Mouse (Mus musculus) hindbrain, embryonic 16.5 days (tissue): ENCODE data around the gene Irf7. TPM values are rescaled to one million over a fixed set of nuclear protein-coding genes. Genes with fewer than 3 reads are reported as not detected.

ENCODE experiments used
- ATAC-seq: fragments of 200-750 bp; cut with Nextera tagmentation; 2 replicates; pipeline ENCODE4 v1.8.0; 2017; ENCODE audit warnings: moderate TSS enrichment, moderate library complexity
- H3K27ac ChIP-seq: fragments of 300-500 bp; sonication (generic); 2 replicates; pipeline ENCODE4 v1.5.1; 2014; ENCODE audit warnings: low read depth, mild to moderate bottlenecking, control low read depth, low read length, moderate library complexity
- H3K27me3 ChIP-seq: fragments of 300-500 bp; sonication (generic); replicated peaks from 2 replicates; pipeline ENCODE4 v1.6.1; 2014; ENCODE audit warnings: low read length; ENCODE audit not compliant: control insufficient read depth, insufficient read depth
- H3K36me3 ChIP-seq: fragments of 300-500 bp; sonication (generic); 2 replicates; pipeline ENCODE4 v1.6.1; 2014; ENCODE audit warnings: mild to moderate bottlenecking, low read length, moderate library complexity, mixed read lengths; ENCODE audit not compliant: control insufficient read depth, insufficient read depth
- H3K4me1 ChIP-seq: fragments of 300-500 bp; sonication (generic); 2 replicates; pipeline ENCODE4 v1.6.1; 2014; ENCODE audit warnings: low read depth, low read length; ENCODE audit not compliant: control insufficient read depth, insufficient read depth
- H3K4me2 ChIP-seq: fragments of 300-500 bp; sonication (generic); 2 replicates; pipeline ENCODE4 v1.6.1; 2014; ENCODE audit warnings: mild to moderate bottlenecking, low read length, control low read depth, moderate library complexity
- H3K4me3 ChIP-seq: fragments of 300-500 bp; sonication (generic); 2 replicates; pipeline ENCODE4 v1.5.1; 2014; ENCODE audit warnings: mild to moderate bottlenecking, low read length, control low read depth, moderate library complexity
- H3K9ac ChIP-seq: fragments of 300-500 bp; sonication (generic); 2 replicates; pipeline ENCODE4 v1.6.1; 2014; ENCODE audit warnings: low read depth, mild to moderate bottlenecking, control low read depth, low read length, moderate library complexity
- H3K9me3 ChIP-seq: fragments of 300-500 bp; sonication (generic); 2 replicates; pipeline ENCODE4 v1.6.1; 2014; ENCODE audit warnings: mild to moderate bottlenecking, low read length, moderate library complexity; ENCODE audit not compliant: control insufficient read depth
- WGBS: fragments of 180-500 bp; shearing (Covaris S2); extraction: QIAGEN DNeasy Blood & Tissue Kit; methylation state at CpG from one replicate; pipeline ENCODE4 v1.1.7; 2014; 5-methylcytosine and 5-hydroxymethylcytosine counted together
- polyA plus RNA-seq: library from polyadenylated mRNA; unstranded; fragments of >200 nt; fragmentation: Nextera tagmentation; extraction: Ambion mirVana; gene quantifications from 2 replicates; pipeline ENCODE4 v1.2.1, GENCODE M21; 2015

Irf7 gene
- polyA plus RNA-seq, 1 experiment from 2014 or later: 2.0 TPM

DNA sequence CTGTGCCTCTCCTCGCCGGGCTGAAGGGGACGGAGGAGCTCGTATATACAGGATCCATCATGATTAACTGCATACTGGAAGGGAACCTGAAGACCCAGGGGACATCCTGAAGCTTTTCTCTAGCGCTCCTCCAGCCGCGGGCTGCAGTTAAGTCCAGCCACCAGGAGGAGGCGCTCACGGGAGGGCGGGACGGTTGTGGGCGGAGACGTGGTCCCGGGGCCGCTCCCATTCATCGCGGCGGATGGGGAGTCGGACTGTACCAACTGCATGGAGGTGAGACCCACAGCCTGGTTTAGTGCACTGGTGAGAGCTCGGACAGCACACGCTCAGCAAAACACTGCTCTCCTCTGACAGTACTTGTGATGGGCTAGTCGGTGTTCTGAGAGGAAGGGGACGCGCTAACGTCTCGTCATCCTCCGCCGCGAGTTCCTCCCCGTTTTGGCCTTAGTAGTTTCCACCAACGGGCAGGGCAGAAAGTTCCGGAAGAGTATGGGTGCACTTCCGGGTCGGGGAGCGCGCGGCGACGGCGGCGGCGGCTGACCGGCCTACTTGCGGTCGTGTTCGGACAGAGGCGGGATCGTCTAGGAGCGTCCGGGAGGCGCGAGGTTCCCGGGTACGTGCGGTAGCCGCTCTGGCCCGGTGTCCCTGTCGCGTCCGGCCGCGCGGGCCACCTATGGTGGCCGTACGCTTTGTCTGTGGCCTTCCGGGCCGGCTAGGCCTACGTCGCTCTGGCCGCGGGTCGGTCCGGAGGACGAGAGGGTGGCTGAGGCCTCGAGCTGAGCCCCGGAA lies 37.8 kb downstream of the Irf7 start, which contains the start of gene Phrf1:
Gene Phrf1, plus strand, starts transcription at position 506 of the 789 bp plus-strand sequence.
- Histone ChIP-seq H3K4me3 (peak within 1 kb of the TSS; percentile 74), H3K27ac (peak within 1 kb of the TSS; percentile 98), H3K27me3 (no peaks in the 10 kb centered on the region)

DNA sequence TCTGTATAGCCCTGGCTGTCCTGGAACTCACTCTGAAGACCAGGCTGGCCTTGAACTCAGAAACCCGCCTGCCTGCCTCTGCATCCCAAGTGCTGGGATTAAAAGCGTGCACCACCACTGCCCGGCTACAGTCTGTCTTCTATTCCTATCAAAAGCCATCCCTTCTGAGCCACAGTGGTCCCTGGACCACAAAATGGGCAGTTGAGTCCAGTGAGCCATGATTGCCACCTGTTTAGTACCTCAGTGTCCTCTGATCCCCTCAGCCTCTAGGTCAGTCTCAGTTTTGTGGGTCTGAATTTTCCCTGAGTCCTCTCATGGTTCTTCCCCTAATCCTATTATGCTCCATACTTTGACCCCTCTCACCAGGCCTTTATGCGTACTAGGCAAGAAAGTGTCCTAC lies 38.5 kb downstream of the Irf7 start:
- Histone ChIP-seq H3K4me1 (peaks cover 19% of the 10 kb centered on the region), H3K27me3 (no peaks in the 10 kb centered on the region), H3K4me2 (peak overlapping the region; percentile 37), H3K36me3 (peaks cover 8% of the 10 kb centered on the region), H3K27ac (no peak overlapping the region), H3K9ac (peak overlapping the region; percentile 95; the same call in 1 of the 2 replicates), H3K9me3 (no peaks in the 10 kb centered on the region), H3K4me3 (no peak overlapping the region)
- ATAC-seq: peak; percentile 18; the same call in 1 of the 2 replicates
- WGBS: 79% methylated on average over 4 of the region's 4 CpGs

More for the DNA sequence above, 37.8 kb downstream of the Irf7 start, which contains the start of gene Phrf1:
- H3K9ac ChIP-seq: peak within 1 kb of the TSS; percentile 95
- under 1% methylated on average over 70 of the region's 76 CpGs for WGBS
- H3K4me2 ChIP-seq: peak within 1 kb of the TSS; percentile 85
- H3K4me1 ChIP-seq: peaks cover 18% of the 10 kb centered on the region
- peaks cover 14% of the 10 kb centered on the region for H3K36me3 ChIP-seq
- no peaks in the 10 kb centered on the region for H3K9me3 ChIP-seq
- peak; percentile 94 for ATAC-seq

DNA sequence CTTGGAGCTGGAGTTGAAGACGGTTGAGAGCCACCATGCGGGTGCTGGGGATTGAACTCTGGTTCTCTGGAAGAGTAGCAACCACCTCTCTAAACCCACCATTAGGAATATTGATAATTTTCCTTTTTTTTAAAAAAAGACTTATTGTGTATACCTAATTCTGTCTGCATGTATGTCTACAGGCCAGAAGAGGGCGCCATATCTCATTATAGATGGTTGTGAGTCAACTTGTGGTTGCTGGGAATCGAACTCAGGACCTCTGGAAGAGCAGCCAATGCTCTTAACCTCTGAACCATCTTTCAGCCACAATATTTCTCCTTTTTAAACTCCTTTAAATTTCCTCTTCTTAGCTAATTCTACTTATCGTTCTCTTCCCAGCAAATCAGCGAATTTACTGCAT lies 39.7 kb downstream of the Irf7 start:
- ATAC-seq: no peak
- Histone ChIP-seq H3K27me3 (no peaks in the 10 kb centered on the region), H3K27ac (no peak overlapping the region), H3K4me1 (peaks cover 28% of the 10 kb centered on the region), H3K4me3 (no peak overlapping the region), H3K9ac (no peak overlapping the region), H3K4me2 (no peak overlapping the region), H3K36me3 (peaks cover under 1% of the 10 kb centered on the region), H3K9me3 (no peaks in the 10 kb centered on the region)
- WGBS: 85% methylated on average over 6 of the region's 6 CpGs

DNA sequence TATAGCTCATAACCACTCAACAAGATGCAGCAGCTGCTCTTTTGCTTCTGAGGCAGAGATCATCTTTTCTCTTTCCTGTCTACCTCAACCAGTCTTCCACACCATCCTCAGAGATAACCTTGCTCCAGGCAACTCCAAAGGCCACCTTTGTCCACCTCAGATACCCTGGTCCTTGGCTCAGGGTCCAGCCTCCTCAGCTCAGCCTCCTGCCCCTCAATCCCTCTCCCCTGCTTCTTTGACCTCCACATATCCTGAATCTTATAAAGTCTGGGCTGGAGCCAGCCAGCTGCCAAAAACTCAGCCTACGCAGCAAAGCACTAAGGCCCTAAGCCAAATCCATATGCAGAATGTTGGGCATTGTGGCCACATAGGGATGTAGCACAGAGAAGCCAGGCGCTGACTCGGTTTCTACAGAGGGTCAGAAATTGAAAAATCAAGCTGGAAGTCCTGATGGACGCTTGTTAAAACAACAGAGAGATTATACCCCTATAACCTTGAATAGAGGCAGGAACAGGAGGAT lies 43.5 kb downstream of the Irf7 start:
- no peaks in the 10 kb centered on the region for H3K27me3 ChIP-seq
- peak overlapping the region; percentile 82; the same call in 1 of the 2 replicates for H3K4me2 ChIP-seq
- H3K4me1 ChIP-seq: peaks cover 10% of the 10 kb centered on the region
- no peak overlapping the region for H3K27ac ChIP-seq
- 88% methylated on average over 4 of the region's 4 CpGs for WGBS
- H3K9me3 ChIP-seq: no peaks in the 10 kb centered on the region
- no peak overlapping the region; the same call in 1 of the 2 replicates for H3K9ac ChIP-seq
- no peaks in the 10 kb centered on the region for H3K36me3 ChIP-seq
- no peak for ATAC-seq
- H3K4me3 ChIP-seq: no peak overlapping the region

DNA sequence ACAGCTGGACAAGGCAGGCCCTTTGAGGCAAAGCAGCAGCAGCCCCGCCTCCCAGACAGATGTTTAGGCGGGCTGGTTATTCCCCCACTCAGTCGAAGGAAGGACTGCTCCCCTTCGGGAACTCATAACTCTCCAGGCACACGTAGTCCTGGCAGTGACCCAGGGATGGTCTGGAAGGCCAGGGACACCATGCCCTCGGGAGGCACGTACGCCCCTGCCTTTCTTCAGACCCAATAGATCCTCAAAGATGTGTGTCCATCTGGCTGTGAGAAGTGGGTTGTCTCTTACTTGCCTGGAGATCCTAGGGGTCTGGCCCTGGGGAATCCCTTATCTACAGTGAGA lies 44.2 kb downstream of the Irf7 start:
- H3K4me3 ChIP-seq: peak overlapping the region; percentile 48
- H3K9me3 ChIP-seq: no peaks in the 10 kb centered on the region
- 4% methylated on average over 8 of the region's 8 CpGs for WGBS
- H3K27ac ChIP-seq: peak overlapping the region; percentile 75
- H3K4me2 ChIP-seq: peak overlapping the region; percentile 82
- no peaks in the 10 kb centered on the region for H3K27me3 ChIP-seq
- H3K4me1 ChIP-seq: peaks cover 10% of the 10 kb centered on the region
- ATAC-seq: no peak
- peak overlapping the region; percentile 65 for H3K9ac ChIP-seq
- no peaks in the 10 kb centered on the region for H3K36me3 ChIP-seq

DNA sequence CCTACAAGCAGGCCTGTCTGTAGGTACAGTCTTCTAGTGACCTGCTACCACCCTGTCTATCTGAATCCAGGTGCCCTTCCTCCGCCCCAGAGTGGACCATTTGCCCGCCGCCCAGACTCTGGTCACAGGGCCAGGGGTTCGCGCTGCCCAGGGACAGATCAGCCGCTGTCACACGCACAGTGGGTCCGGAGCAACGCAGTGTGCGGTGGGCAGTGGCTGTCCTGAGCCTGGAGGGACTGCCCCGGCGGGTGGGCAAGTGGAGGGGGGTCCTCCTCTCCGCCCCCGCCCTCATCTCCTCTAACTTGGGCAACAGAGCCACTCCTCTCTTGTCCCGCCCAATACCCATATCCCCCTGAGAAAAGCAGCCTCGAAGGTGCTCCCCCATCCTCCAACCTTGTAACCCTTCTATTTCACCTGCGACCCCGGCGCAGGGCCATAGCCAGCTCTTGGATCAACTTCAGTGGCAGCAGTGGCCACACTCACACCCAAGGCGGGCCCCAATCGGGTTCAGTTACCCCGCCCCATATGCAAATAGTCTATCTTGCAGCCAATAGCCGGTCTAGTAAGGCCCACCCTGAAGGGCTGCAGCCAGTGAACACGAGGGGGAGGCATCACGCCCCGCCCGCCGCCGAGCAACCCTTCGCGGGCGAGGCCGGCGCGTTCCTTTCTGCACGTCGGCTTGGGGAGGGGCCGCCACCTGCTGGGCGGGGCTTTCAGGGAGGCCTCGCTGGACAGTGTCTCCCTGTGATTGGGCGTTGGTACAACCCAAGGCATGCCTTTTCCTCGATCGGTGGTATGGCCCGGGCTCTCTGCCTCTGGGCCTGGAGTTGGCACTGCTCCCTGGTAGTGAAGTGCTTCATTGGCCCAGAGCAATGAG lies 44.8 kb downstream of the Irf7 start:
- Histone ChIP-seq H3K27me3 (no peaks in the 10 kb centered on the region), H3K4me3 (peak overlapping the region; percentile 48), H3K9me3 (no peaks in the 10 kb centered on the region), H3K4me2 (peak overlapping the region; percentile 82), H3K27ac (peak overlapping the region; percentile 75), H3K36me3 (no peaks in the 10 kb centered on the region), H3K9ac (peak overlapping the region; percentile 65), H3K4me1 (peaks cover 15% of the 10 kb centered on the region)
- peak; percentile 97 for ATAC-seq
- WGBS: 2% methylated on average over 41 of the region's 44 CpGs

DNA sequence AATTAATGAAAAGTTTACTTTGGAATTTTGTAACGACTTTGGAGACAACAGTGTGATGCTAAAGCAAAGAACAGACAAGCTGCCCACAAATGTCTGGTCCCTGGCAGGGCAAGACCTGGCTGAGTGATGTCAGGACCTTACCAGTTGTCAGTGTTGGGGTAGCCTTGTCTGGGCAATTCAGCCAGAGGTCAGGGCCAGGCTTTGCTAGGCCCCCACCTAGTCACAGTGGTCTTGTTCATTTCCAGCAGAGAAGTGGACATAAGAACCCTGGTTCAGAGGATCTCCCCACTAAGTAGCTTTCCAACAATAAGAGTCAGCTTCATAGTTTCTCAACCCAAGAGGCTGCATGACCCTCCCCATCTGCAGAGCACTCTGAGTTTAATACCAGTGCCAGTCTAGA lies 45.9 kb downstream of the Irf7 start:
- Histone ChIP-seq H3K9me3 (no peaks in the 10 kb centered on the region), H3K9ac (no peak overlapping the region), H3K27me3 (no peaks in the 10 kb centered on the region), H3K36me3 (no peaks in the 10 kb centered on the region), H3K4me3 (no peak overlapping the region), H3K4me1 (peaks cover 19% of the 10 kb centered on the region), H3K27ac (no peak overlapping the region), H3K4me2 (no peak overlapping the region; the same call in 1 of the 2 replicates)
- WGBS: 74% methylated on average over 1 of the region's 1 CpGs
- no peak for ATAC-seq

DNA sequence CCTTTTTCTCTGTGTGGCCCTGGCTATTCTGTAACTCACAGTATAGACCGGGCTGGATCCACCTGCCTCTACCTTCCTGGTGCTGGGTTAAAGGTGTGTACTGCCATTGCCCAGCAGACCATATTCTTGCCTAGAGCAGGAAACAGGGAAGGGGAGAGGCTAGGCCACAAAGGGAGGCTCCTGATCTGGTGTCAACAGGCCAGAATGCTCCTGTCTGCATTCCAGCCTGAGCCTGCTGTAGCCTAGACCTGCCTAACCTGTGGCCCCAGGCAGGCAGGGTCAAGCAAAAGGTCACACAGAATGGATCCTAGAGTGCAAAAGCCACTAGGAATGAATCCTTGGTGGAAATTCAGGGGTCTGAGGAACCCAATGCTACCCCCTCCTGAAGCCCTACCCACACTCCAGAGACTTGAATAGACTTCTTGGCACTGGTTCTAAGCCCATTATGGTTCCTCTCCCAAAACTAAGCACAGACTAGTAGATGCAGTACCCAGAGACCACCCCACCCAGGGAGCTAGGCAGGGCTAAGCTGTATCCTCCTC lies 46.7 kb downstream of the Irf7 start:
- Histone ChIP-seq H3K9me3 (no peaks in the 10 kb centered on the region), H3K36me3 (no peaks in the 10 kb centered on the region), H3K4me1 (peaks cover 24% of the 10 kb centered on the region), H3K27me3 (no peaks in the 10 kb centered on the region), H3K27ac (no peak overlapping the region), H3K4me2 (no peak overlapping the region), H3K4me3 (no peak overlapping the region), H3K9ac (no peak overlapping the region)
- WGBS: 92% methylated on average over 1 of the region's 1 CpGs
- ATAC-seq: no peak
